Mouse (Mus musculus): ENCODE results near the gene Ucp3. TPM values are rescaled to one million over a fixed set of nuclear protein-coding genes. Genes with fewer than 3 reads are reported as not detected.

Ucp3 gene
- polyA plus RNA-seq, 1 experiment from 2014 or later, result not detected

GRCm38 (mm10) chr7:100487301-100487700 is 14.5 kb downstream of the Ucp3 start:
- H3K27ac ChIP-seq, result no peak overlapping the region
- WGBS (ENCODE audit: missing documents), result 47% methylated on average over 2 of the region's 2 CpGs

GRCm38 (mm10) chr7:100488474-100489048 is 15.8 kb downstream of the Ucp3 start:
- Histone ChIP-seq H3K27ac (no peak overlapping the region), H3K4me3 (ENCODE audit: inconsistent target) (no peak overlapping the region), H3K79me2 (ENCODE audit: inconsistent target) (peaks cover 4% of the 10 kb centered on the region), H3K36me3 (ENCODE audit: inconsistent target) (no peaks in the 10 kb centered on the region)
- 86% methylated on average over 10 of the region's 10 CpGs for WGBS (ENCODE audit: missing documents)

More at GRCm38 (mm10) chr7:100487301-100487700, 14.5 kb downstream of the Ucp3 start:
- Histone ChIP-seq H3K36me3 (ENCODE audit: inconsistent target) (no peaks in the 10 kb centered on the region), H3K4me3 (ENCODE audit: inconsistent target) (no peak overlapping the region), H3K79me2 (ENCODE audit: inconsistent target) (no peaks in the 10 kb centered on the region)

- Histone ChIP-seq H3K27ac (peak overlapping the region; percentile 93; the same call in 1 of the 2 replicates), H3K4me3 (ENCODE audit: inconsistent target) (peak overlapping the region; percentile 95), H3K79me2 (ENCODE audit: inconsistent target) (peaks cover 42% of the 10 kb centered on the region), H3K36me3 (ENCODE audit: inconsistent target) (peaks cover 12% of the 10 kb centered on the region)
- 9% methylated on average over 32 of the region's 36 CpGs for WGBS (ENCODE audit: missing documents)
Measured at GRCm38 (mm10) chr7:100492391-100493116, 19.8 kb downstream of the Ucp3 start.

- under 1% methylated on average over 25 of the region's 27 CpGs for WGBS (ENCODE audit: missing documents)
- peak within 1 kb of the TSS; percentile 93 for H3K27ac ChIP-seq
- peaks cover 44% of the 10 kb centered on the region for H3K79me2 ChIP-seq (ENCODE audit: inconsistent target)
- peak within 1 kb of the TSS; percentile 95 for H3K4me3 ChIP-seq (ENCODE audit: inconsistent target)
- H3K36me3 ChIP-seq (ENCODE audit: inconsistent target), result peaks cover 18% of the 10 kb centered on the region
Measured at GRCm38 (mm10) chr7:100493117-100493483, 20.3 kb downstream of the Ucp3 start, which contains the start of gene Ucp2. Gene Ucp2 (plus strand): TSS chr7:100493337.

GRCm38 (mm10) chr7:100493484-100494414 is 21.0 kb downstream of the Ucp3 start:
- WGBS (ENCODE audit: missing documents), result 11% methylated on average over 19 of the region's 19 CpGs

GRCm38 (mm10) chr7:100494415-100494831 is 21.6 kb downstream of the Ucp3 start:
- Histone ChIP-seq H3K27ac (peak overlapping the region; percentile 93), H3K79me2 (ENCODE audit: inconsistent target) (peaks cover 44% of the 10 kb centered on the region), H3K4me3 (ENCODE audit: inconsistent target) (peak overlapping the region; percentile 95), H3K36me3 (ENCODE audit: inconsistent target) (peaks cover 31% of the 10 kb centered on the region)
- WGBS (ENCODE audit: missing documents), result 37% methylated on average over 7 of the region's 7 CpGs

More at GRCm38 (mm10) chr7:100493484-100494414, 21.0 kb downstream of the Ucp3 start:
- Histone ChIP-seq H3K79me2 (ENCODE audit: inconsistent target) (peaks cover 44% of the 10 kb centered on the region), H3K36me3 (ENCODE audit: inconsistent target) (peaks cover 24% of the 10 kb centered on the region), H3K27ac (peak overlapping the region; percentile 93), H3K4me3 (ENCODE audit: inconsistent target) (peak overlapping the region; percentile 95)

GRCm38 (mm10) chr7:100495042-100495441 is 22.3 kb downstream of the Ucp3 start:
- WGBS (ENCODE audit: missing documents), result 31% methylated on average over 8 of the region's 8 CpGs
- Histone ChIP-seq H3K79me2 (ENCODE audit: inconsistent target) (peaks cover 44% of the 10 kb centered on the region), H3K27ac (peak overlapping the region; percentile 93), H3K36me3 (ENCODE audit: inconsistent target) (peaks cover 36% of the 10 kb centered on the region), H3K4me3 (ENCODE audit: inconsistent target) (peak overlapping the region; percentile 95)

GRCm38 (mm10) chr7:100495581-100496251 is 22.9 kb downstream of the Ucp3 start:
- Histone ChIP-seq H3K4me3 (ENCODE audit: inconsistent target) (peak overlapping the region; percentile 95), H3K36me3 (ENCODE audit: inconsistent target) (peaks cover 36% of the 10 kb centered on the region), H3K27ac (peak overlapping the region; percentile 93), H3K79me2 (ENCODE audit: inconsistent target) (peaks cover 44% of the 10 kb centered on the region)
- 1% methylated on average over 10 of the region's 11 CpGs for WGBS (ENCODE audit: missing documents)

GRCm38 (mm10) chr7:100496371-100496770 is 23.6 kb downstream of the Ucp3 start:
- Histone ChIP-seq H3K27ac (peak overlapping the region; percentile 93), H3K79me2 (ENCODE audit: inconsistent target) (peaks cover 44% of the 10 kb centered on the region), H3K4me3 (ENCODE audit: inconsistent target) (peak overlapping the region; percentile 28), H3K36me3 (ENCODE audit: inconsistent target) (peaks cover 36% of the 10 kb centered on the region)
- WGBS (ENCODE audit: missing documents), result 33% methylated on average over 4 of the region's 6 CpGs

GRCm38 (mm10) chr7:100496791-100497190 is 24.0 kb downstream of the Ucp3 start:
- Histone ChIP-seq H3K4me3 (ENCODE audit: inconsistent target) (no peak overlapping the region), H3K79me2 (ENCODE audit: inconsistent target) (peaks cover 44% of the 10 kb centered on the region), H3K36me3 (ENCODE audit: inconsistent target) (peaks cover 36% of the 10 kb centered on the region), H3K27ac (peak overlapping the region; percentile 93)
- WGBS (ENCODE audit: missing documents), result 96% methylated on average over 7 of the region's 9 CpGs

- 87% methylated on average over 2 of the region's 4 CpGs for WGBS (ENCODE audit: missing documents)
- Histone ChIP-seq H3K27ac (no peak overlapping the region), H3K79me2 (ENCODE audit: inconsistent target) (peaks cover 44% of the 10 kb centered on the region), H3K4me3 (ENCODE audit: inconsistent target) (no peak overlapping the region), H3K36me3 (ENCODE audit: inconsistent target) (peaks cover 36% of the 10 kb centered on the region)
Measured at GRCm38 (mm10) chr7:100497402-100497801, 24.6 kb downstream of the Ucp3 start.

GRCm38 (mm10) chr7:100497982-100498381 is 25.2 kb downstream of the Ucp3 start:
- H3K36me3 ChIP-seq (ENCODE audit: inconsistent target), result peaks cover 36% of the 10 kb centered on the region
- 89% methylated on average over 12 of the region's 13 CpGs for WGBS (ENCODE audit: missing documents)
- H3K27ac ChIP-seq, result no peak overlapping the region
- peaks cover 44% of the 10 kb centered on the region for H3K79me2 ChIP-seq (ENCODE audit: inconsistent target)
- no peak overlapping the region for H3K4me3 ChIP-seq (ENCODE audit: inconsistent target)

- Histone ChIP-seq H3K36me3 (ENCODE audit: inconsistent target) (peaks cover 36% of the 10 kb centered on the region), H3K4me3 (ENCODE audit: inconsistent target) (no peak overlapping the region), H3K79me2 (ENCODE audit: inconsistent target) (peaks cover 31% of the 10 kb centered on the region), H3K27ac (no peak overlapping the region)
Measured at GRCm38 (mm10) chr7:100499465-100499864, 26.7 kb downstream of the Ucp3 start.
